In the genomic region with DNA sequence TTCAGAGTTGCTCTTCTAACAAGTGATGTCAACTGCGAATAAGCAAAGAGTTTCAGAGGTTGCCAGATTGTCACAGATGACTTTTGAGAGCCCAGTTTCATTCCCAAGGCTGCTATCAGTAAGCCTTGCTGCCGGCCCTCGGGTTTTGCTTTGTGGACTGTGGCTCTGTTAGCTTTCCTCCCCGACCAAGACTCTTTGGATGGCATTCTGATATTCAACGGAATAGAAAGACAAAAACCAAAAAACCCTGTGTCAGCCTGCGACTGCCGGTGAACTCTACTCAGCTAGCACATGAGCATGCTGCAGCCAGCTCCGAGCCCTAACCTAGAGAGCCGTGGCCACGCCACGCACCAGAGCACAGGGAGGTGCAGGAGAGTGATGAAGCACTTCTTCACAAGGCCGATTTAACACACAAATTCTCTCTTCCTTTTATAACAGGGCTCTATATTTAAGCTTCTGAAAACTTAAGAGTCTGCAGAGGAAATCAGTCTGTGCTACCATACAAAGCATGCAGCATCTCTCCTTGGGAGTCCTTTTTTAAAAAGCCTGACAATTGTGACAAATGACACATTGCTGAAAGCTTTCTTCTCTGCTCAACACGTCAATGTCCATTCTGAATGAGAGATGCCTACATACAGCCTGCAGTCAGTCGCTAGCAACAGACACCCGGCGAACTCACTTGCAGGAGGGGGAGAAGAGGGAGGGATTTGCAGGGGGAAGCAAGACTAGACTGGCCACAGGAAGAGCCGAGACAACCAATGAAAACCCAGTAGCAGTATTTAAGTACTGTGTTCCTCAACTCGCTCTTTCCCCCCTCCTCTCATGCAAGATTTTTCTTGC, we compare ENCODE assay signal across 8 mouse cellular contexts.
DNase-seq lines count a peak whose midpoint lies in the region; ATAC-seq and TF ChIP-seq lines count a peak whose summit lies in the region.

No protein-coding gene starts in this region.

- no peaks in the 10 kb centered on the region for H3K36me3 ChIP-seq in embryonic facial prominence, embryonic 10.5 days (replicated peaks)
- no peaks in the 10 kb centered on the region for H3K36me3 ChIP-seq in heart, postnatal 0 days (replicated peaks; ENCODE audit: control insufficient read depth, insufficient read depth, low read length)
- no peaks in the 10 kb centered on the region for H3K36me3 ChIP-seq in lung, embryonic 14.5 days (ENCODE audit: insufficient read depth)

- H3K27me3 ChIP-seq in embryonic facial prominence, embryonic 10.5 days (replicated peaks; ENCODE audit: low read depth, poor library complexity, severe bottlenecking) = no peaks in the 10 kb centered on the region
- H3K27me3 ChIP-seq in heart, postnatal 0 days (ENCODE audit: control insufficient read depth, insufficient read depth, low read length) = no peaks in the 10 kb centered on the region
- H3K27me3 ChIP-seq in lung, embryonic 14.5 days (ENCODE audit: insufficient read depth, low read length) = no peaks in the 10 kb centered on the region

- TF ChIP-seq CTCF in heart, postnatal 0 days (IDR thresholded peaks at IDR 0.05; ENCODE audit: low read depth) = no peak
- no peak for TF ChIP-seq CTCF in layer of hippocampus, adult 2 months (conservative IDR thresholded peaks at IDR 0.05)
- TF ChIP-seq CTCF in lung, embryonic 14.5 days (IDR thresholded peaks at IDR 0.05; ENCODE audit: low read depth) = no peak

- H3K9me3 ChIP-seq in embryonic facial prominence, embryonic 10.5 days = no peaks in the 10 kb centered on the region
- H3K9me3 ChIP-seq in heart, postnatal 0 days (replicated peaks; ENCODE audit: control insufficient read depth, low read length) = no peaks in the 10 kb centered on the region
- H3K9me3 ChIP-seq in lung, embryonic 14.5 days (ENCODE audit: low read depth, low read length) = no peaks in the 10 kb centered on the region

- ATAC-seq in heart, postnatal 0 days (ENCODE audit: insufficient read depth, low read depth) = peak; percentile 88
- peak; percentile 93 for ATAC-seq in lung, embryonic 14.5 days (ENCODE audit: insufficient read depth)
- ATAC-seq in activated CD4-positive, CD25-positive, alpha-beta regulatory T cell, adult 4 months = no peak

- H3K9ac ChIP-seq in heart, postnatal 0 days (replicated peaks; ENCODE audit: low read depth, low read length) = peak overlapping the region; percentile 34
- peak overlapping the region; percentile 28; the same call in 1 of the 2 replicates for H3K9ac ChIP-seq in lung, embryonic 14.5 days

- peaks cover 30% of the 10 kb centered on the region for H3K4me1 ChIP-seq in embryonic facial prominence, embryonic 10.5 days
- peaks cover 13% of the 10 kb centered on the region; the same call in 1 of the 2 replicates for H3K4me1 ChIP-seq in heart, postnatal 0 days (ENCODE audit: control insufficient read depth, insufficient read depth)
- peaks cover 12% of the 10 kb centered on the region; the same call in 1 of the 2 replicates for H3K4me1 ChIP-seq in lung, embryonic 14.5 days (ENCODE audit: insufficient read depth)

- no peak for TF ChIP-seq EP300 in heart, postnatal 0 days (IDR thresholded peaks at IDR 0.05; ENCODE audit: low read depth)

- peak; percentile 95 for DNase-seq in heart, adult 11 months
- DNase-seq in heart, adult 8-10 months (ENCODE audit: low spot score) = no peak
- DNase-seq in embryonic facial prominence, embryonic 10.5 days (ENCODE audit: low spot score) = peak; percentile 49
- DNase-seq in heart, postnatal 0 days (ENCODE audit: low spot score) = peak; percentile 58
- DNase-seq in layer of hippocampus, adult 2 months (ENCODE audit: low spot score in 2 of 2) = peak; percentile 84 to 92
- DNase-seq in lung, embryonic 14.5 days = peak; percentile 82
- peak; percentile 24 for DNase-seq in ovary, postnatal 36 days (ENCODE audit: low spot score)

- H3K4me2 ChIP-seq in heart, postnatal 0 days (ENCODE audit: low read depth, low read length) = peak overlapping the region; percentile 60
- peak overlapping the region; percentile 58 for H3K4me2 ChIP-seq in lung, embryonic 14.5 days

- 0 out of 2 replicates have a peak overlapping the region, but pooled peaks have one; percentile 45 for H3K27ac ChIP-seq in embryonic facial prominence, embryonic 10.5 days (replicated peaks)
- H3K27ac ChIP-seq in heart, postnatal 0 days (ENCODE audit: low read depth) = peak overlapping the region; percentile 4; the same call in 1 of the 2 replicates
- peak overlapping the region; percentile 97 for H3K27ac ChIP-seq in layer of hippocampus, adult 2 months
- peak overlapping the region; percentile 51; the same call in 1 of the 2 replicates for H3K27ac ChIP-seq in lung, embryonic 14.5 days (ENCODE audit: low read depth)

- H3K4me3 ChIP-seq in embryonic facial prominence, embryonic 10.5 days = no peak overlapping the region; the same call in 1 of the 2 replicates
- peak overlapping the region; percentile 38 for H3K4me3 ChIP-seq in heart, postnatal 0 days (ENCODE audit: low read depth, low read length)
- H3K4me3 ChIP-seq in layer of hippocampus, adult 2 months = peak overlapping the region; percentile 58
- H3K4me3 ChIP-seq in lung, embryonic 14.5 days (ENCODE audit: low read depth, low read length) = peak overlapping the region; percentile 20

- WGBS in embryonic facial prominence, embryonic 10.5 days = 58% methylated on average over 18 of the region's 18 CpGs
- WGBS in heart, postnatal 0 days = 28% methylated on average over 18 of the region's 18 CpGs
- WGBS in lung, embryonic 14.5 days = 33% methylated on average over 18 of the region's 18 CpGs

Comparison
In these comparisons a context has a peak if more than half of its experiments do, and no peak if none do; other contexts are left out.
1. H3K27ac ChIP-seq: peak in every context shown above with its lines; median percentile 97 in layer of hippocampus, adult 2 months; 51 in lung, embryonic 14.5 days; 45 in embryonic facial prominence, embryonic 10.5 days; 4 in heart, postnatal 0 days.